Mouse (Mus musculus): ENCODE measurements around the gene Ndufaf8. TPM values are rescaled to one million over a fixed set of nuclear protein-coding genes. Genes with fewer than 3 reads are reported as not detected.

Gene Ndufaf8
- total and polyA plus RNA-seq, 3 experiments: 46.3 to 103 (median 50.2) TPM

DNA sequence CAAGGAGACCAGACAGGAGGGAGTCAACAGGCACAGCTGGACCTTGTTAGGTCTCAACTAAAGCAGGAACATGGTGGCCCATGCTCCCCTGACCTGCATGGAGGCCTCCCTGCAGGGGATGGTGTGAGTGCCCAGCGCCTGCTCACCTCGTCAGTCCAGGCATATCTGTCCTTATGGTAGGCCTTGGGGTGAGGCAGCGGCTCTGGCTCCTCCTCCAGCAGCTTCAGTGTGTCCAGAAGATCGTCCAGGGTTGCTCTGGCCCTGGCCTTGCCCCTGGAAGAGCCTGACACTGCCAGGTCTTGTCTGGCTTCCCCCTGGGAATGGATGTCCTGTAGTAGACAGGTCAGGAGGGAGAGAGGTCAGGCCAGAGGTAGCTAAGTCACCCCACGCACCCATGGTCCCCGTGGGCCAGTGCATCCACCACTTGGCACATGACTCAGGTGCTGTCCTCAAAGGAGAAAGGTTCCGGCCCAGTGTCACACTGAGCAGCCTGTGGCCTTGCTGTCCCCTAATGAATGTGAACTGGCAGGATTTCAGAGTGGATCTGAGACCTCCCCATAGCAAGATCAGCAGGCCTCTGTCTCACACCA lies 26.9 kb upstream of the Ndufaf8 start:
- no peak for TF ChIP-seq BHLHE40 (IDR thresholded peaks at IDR 0.05; ENCODE audit: low read depth, low read length)
- no peak for TF ChIP-seq TCF12 (IDR thresholded peaks at IDR 0.05; ENCODE audit: low read depth, low read length)
- no peak for TF ChIP-seq EP300 (IDR thresholded peaks at IDR 0.05; ENCODE audit: low read length)
- TF ChIP-seq NELFE (IDR thresholded peaks at IDR 0.05; ENCODE audit: low read depth, low read length): no peak
- no peak for TF ChIP-seq KAT2A (IDR thresholded peaks at IDR 0.05; ENCODE audit: insufficient replicate concordance, low read length)
- TF ChIP-seq HCFC1 (IDR thresholded peaks at IDR 0.05; ENCODE audit: low read depth, low read length): no peak
- no peak for TF ChIP-seq ZC3H11A (IDR thresholded peaks at IDR 0.05; ENCODE audit: low read depth, low read length)
- TF ChIP-seq PAX5 (IDR thresholded peaks at IDR 0.05; ENCODE audit: low read length): no peak
- TF ChIP-seq ELF1 (IDR thresholded peaks at IDR 0.05; ENCODE audit: low read depth, low read length): no peak
- no peak for TF ChIP-seq ZMIZ1 (IDR thresholded peaks at IDR 0.05; ENCODE audit: low read depth, low read length)
- no peak for TF ChIP-seq IRF4 (IDR thresholded peaks at IDR 0.05; ENCODE audit: low read depth, low read length)
- no peak for TF ChIP-seq NRF1 (IDR thresholded peaks at IDR 0.05; ENCODE audit: low read depth, low read length)
- no peak for TF ChIP-seq MEF2A (IDR thresholded peaks at IDR 0.05; ENCODE audit: borderline replicate concordance, low read depth, low read length)
- TF ChIP-seq JUND (conservative IDR thresholded peaks at IDR 0.05; ENCODE audit: low read depth, low read length): no peak
- no peak for TF ChIP-seq MYC (IDR thresholded peaks at IDR 0.05; ENCODE audit: low read depth, low read length)
- dilution Hi-C loops (cut with MboI; ENCODE audit: extremely low pct_ligation_motif_present, extremely low pct_unique_long_range_greater_than_20kb, low sequenced_read_pairs): no loop called here
- H3K27me3 ChIP-seq (replicated peaks): no peaks in the 10 kb centered on the region
- H3K4me1 ChIP-seq (ENCODE audit: control insufficient read depth in 1 of 2, insufficient read depth in 2 of 2): peaks cover 0 to 32% of the 10 kb centered on the region in 2 experiments; a peak in 3 of 4 replicates
- no peak overlapping the region for H3K9ac ChIP-seq (ENCODE audit: insufficient read depth, low read depth)
- no peak overlapping the region for H3K4me3 ChIP-seq (replicated peaks in 1 of 3; ENCODE audit: low read depth in 2 of 3, low read length in 2 of 3, poor library complexity in 1 of 3)
- no peak for DNase-seq (ENCODE audit: extremely low read depth)
- no peaks in the 10 kb centered on the region for H3K79me2 ChIP-seq (replicated peaks; ENCODE audit: control insufficient read depth, extremely low read depth, insufficient read depth, poor library complexity, severe bottlenecking)
- peaks cover 31 to 85% of the 10 kb centered on the region in 2 experiments for H3K36me3 ChIP-seq (replicated peaks in 1 of 2; ENCODE audit: control insufficient read depth in 1 of 2, insufficient read depth in 1 of 2, low read length in 1 of 2)
- no peak overlapping the region for H3K4me2 ChIP-seq (ENCODE audit: insufficient read depth, low read depth, poor library complexity, severe bottlenecking)
- in situ Hi-C loops (cut with MboI; ENCODE audit: low pct_ligation_motif_present, low pct_unique_long_range_greater_than_20kb, low sequenced_read_pairs): no loop called here
- no peak overlapping the region for H3K27ac ChIP-seq (ENCODE audit: insufficient read depth, low read depth)
- H3K9me3 ChIP-seq (replicated peaks; ENCODE audit: low read length): no peaks in the 10 kb centered on the region

DNA sequence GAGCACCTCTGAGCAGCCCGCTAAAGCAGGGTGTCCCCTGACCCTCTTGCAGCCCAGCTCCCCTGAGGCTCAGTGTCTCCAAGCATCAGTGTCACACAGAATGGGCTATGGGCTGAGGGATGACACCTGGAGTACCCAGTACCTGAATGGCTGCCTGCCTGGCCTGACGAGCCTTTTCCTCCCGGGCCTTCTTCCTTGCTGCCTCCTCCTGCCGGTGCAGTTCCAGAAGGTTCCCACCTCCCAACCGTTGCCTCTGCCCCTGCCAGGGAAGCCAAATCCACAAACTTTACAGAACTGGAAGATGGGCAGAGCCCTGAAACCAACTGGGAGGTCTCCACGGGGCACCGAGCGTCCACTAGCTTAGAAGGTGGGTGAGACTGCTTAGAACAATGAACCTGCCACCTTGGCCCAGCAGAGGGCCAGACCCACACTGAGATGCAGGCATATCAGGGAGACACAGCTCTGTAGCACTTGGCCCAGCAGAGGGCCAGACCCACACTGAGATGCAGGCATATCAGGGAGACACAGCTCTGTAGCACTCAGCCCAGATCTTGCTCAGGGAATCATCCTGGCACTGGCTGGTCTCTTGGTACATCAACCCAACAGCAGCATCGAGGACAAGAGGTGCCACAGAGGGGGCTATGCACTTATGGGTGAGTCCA lies 25.6 kb upstream of the Ndufaf8 start:
- no peaks in the 10 kb centered on the region for H3K27me3 ChIP-seq (replicated peaks)
- H3K9me3 ChIP-seq (replicated peaks; ENCODE audit: low read length): no peaks in the 10 kb centered on the region
- no peak overlapping the region for H3K9ac ChIP-seq (ENCODE audit: insufficient read depth, low read depth)
- dilution Hi-C loops (cut with MboI; ENCODE audit: extremely low pct_ligation_motif_present, extremely low pct_unique_long_range_greater_than_20kb, low sequenced_read_pairs): no loop called here
- no peak overlapping the region for H3K4me3 ChIP-seq (replicated peaks in 1 of 3; ENCODE audit: low read depth in 2 of 3, low read length in 2 of 3, poor library complexity in 1 of 3)
- H3K79me2 ChIP-seq (replicated peaks; ENCODE audit: control insufficient read depth, extremely low read depth, insufficient read depth, poor library complexity, severe bottlenecking): no peaks in the 10 kb centered on the region
- no peak for DNase-seq (ENCODE audit: extremely low read depth)
- peaks cover 0 to 36% of the 10 kb centered on the region in 2 experiments; a peak in 3 of 4 replicates for H3K4me1 ChIP-seq (ENCODE audit: control insufficient read depth in 1 of 2, insufficient read depth in 2 of 2)
- TF ChIP-seq MAZ (IDR thresholded peaks at IDR 0.05; ENCODE audit: low read depth, low read length): no peak
- peak in 1 of 2 experiments; percentile 58; a peak in 2 of 4 replicates for TF ChIP-seq CTCF (conservative IDR thresholded peaks at IDR 0.05 in 1 of 2, IDR thresholded peaks at IDR 0.05 in 1 of 2; ENCODE audit: low read depth in 2 of 2, low read length in 2 of 2)
- TF ChIP-seq E2F4 (IDR thresholded peaks at IDR 0.05; ENCODE audit: insufficient replicate concordance, low read depth, low read length): no peak
- TF ChIP-seq SMC3 (IDR thresholded peaks at IDR 0.05; ENCODE audit: low read depth, low read length): peak; percentile 33
- no peak for TF ChIP-seq POLR2AphosphoS2 (IDR thresholded peaks at IDR 0.05; ENCODE audit: low read depth, low read length)
- TF ChIP-seq MAX (IDR thresholded peaks at IDR 0.05; ENCODE audit: low read length): no peak
- no peak for TF ChIP-seq ELF1 (IDR thresholded peaks at IDR 0.05; ENCODE audit: low read depth, low read length)
- no peak for TF ChIP-seq HCFC1 (IDR thresholded peaks at IDR 0.05; ENCODE audit: low read depth, low read length)
- TF ChIP-seq BHLHE40 (IDR thresholded peaks at IDR 0.05; ENCODE audit: low read depth, low read length): no peak
- TF ChIP-seq RCOR1 (conservative IDR thresholded peaks at IDR 0.05; ENCODE audit: low read depth, low read length): no peak
- TF ChIP-seq KAT2A (IDR thresholded peaks at IDR 0.05; ENCODE audit: insufficient replicate concordance, low read length): no peak
- TF ChIP-seq GABPA (IDR thresholded peaks at IDR 0.05; ENCODE audit: insufficient replicate concordance, low read depth, low read length): no peak
- no peak for TF ChIP-seq CHD1 (IDR thresholded peaks at IDR 0.05; ENCODE audit: low read depth, low read length)
- TF ChIP-seq MXI1 (IDR thresholded peaks at IDR 0.05; ENCODE audit: low read depth, low read length): no peak
- TF ChIP-seq UBTF (IDR thresholded peaks at IDR 0.05; ENCODE audit: low read depth, low read length): no peak
- TF ChIP-seq USF1 (IDR thresholded peaks at IDR 0.05; ENCODE audit: low read depth, low read length): no peak
- no peak; the same call in none of the 2 replicates for TF ChIP-seq RAD21 (IDR thresholded peaks at IDR 0.05; ENCODE audit: low read depth, low read length)
- TF ChIP-seq TCF12 (IDR thresholded peaks at IDR 0.05; ENCODE audit: low read depth, low read length): no peak
- no peak overlapping the region for H3K27ac ChIP-seq (ENCODE audit: insufficient read depth, low read depth)
- in situ Hi-C loops (cut with MboI; ENCODE audit: low pct_ligation_motif_present, low pct_unique_long_range_greater_than_20kb, low sequenced_read_pairs): no loop called here
- H3K4me2 ChIP-seq (ENCODE audit: insufficient read depth, low read depth, poor library complexity, severe bottlenecking): no peak overlapping the region
- H3K36me3 ChIP-seq (replicated peaks in 1 of 2; ENCODE audit: control insufficient read depth in 1 of 2, insufficient read depth in 1 of 2, low read length in 1 of 2): peaks cover 28 to 79% of the 10 kb centered on the region in 2 experiments
